8 mouse cellular contexts compared by ENCODE assay signal in genomic region chr8:124346852-124347523, GRCm38 (mm10).
DNase-seq lines count a peak whose midpoint lies in the region; ATAC-seq lines count a peak whose summit lies in the region.

No protein-coding gene starts in this region.

- intact Hi-C loops in heart, postnatal 14 days (cut with DNase I): loop anchor here (2.0 to 5.0 kb wide), 3 partner anchors 60 to 420 kb away; no protein-coding TSS in a partner anchor

- H3K9me3 ChIP-seq in embryonic facial prominence, embryonic 12.5 days: no peaks in the 10 kb centered on the region
- no peaks in the 10 kb centered on the region for H3K9me3 ChIP-seq in megakaryocyte, embryonic 14.5 days

- no peaks in the 10 kb centered on the region for H3K4me1 ChIP-seq in embryonic facial prominence, embryonic 12.5 days
- peaks cover 61% of the 10 kb centered on the region for H3K4me1 ChIP-seq in megakaryocyte, embryonic 14.5 days

- no peak overlapping the region for H3K9ac ChIP-seq in embryonic facial prominence, embryonic 12.5 days

- H3K4me3 ChIP-seq in embryonic facial prominence, embryonic 12.5 days: no peak overlapping the region
- peak overlapping the region; percentile 44 for H3K4me3 ChIP-seq in megakaryocyte, embryonic 14.5 days (replicated peaks)

- no peaks in the 10 kb centered on the region for H3K27me3 ChIP-seq in embryonic facial prominence, embryonic 12.5 days
- peaks cover 7% of the 10 kb centered on the region for H3K27me3 ChIP-seq in megakaryocyte, embryonic 14.5 days (replicated peaks)

- WGBS in embryonic facial prominence, embryonic 12.5 days: 32% methylated on average over 19 of the region's 19 CpGs

- ATAC-seq in embryonic facial prominence, embryonic 12.5 days (ENCODE audit: insufficient number of reproducible peaks, insufficient read depth, low FRiP score, low TSS enrichment): peak; percentile 57; the same call in 1 of the 2 replicates

- peaks cover 26% of the 10 kb centered on the region for H3K36me3 ChIP-seq in embryonic facial prominence, embryonic 12.5 days
- peaks cover 59% of the 10 kb centered on the region for H3K36me3 ChIP-seq in megakaryocyte, embryonic 14.5 days (replicated peaks; ENCODE audit: low read length)

- DNase-seq in gastrocnemius, adult 18-20 months (ENCODE audit: low spot score): peak; percentile 58
- DNase-seq in gastrocnemius, postnatal 25 days: no peak
- peak; percentile 49 for DNase-seq in adrenal gland, adult 2 months
- peak; percentile 76 to 81 for DNase-seq in heart, postnatal 14 days
- DNase-seq in layer of hippocampus, postnatal 14 days (ENCODE audit: low spot score in 2 of 2): peak; percentile 50 to 65
- DNase-seq in spleen, adult 12 weeks (ENCODE audit: low spot score): peak; percentile 45

- 0 out of 2 replicates have a peak overlapping the region, but pooled peaks have one; percentile 7 for H3K27ac ChIP-seq in embryonic facial prominence, embryonic 12.5 days

- 0 out of 2 replicates have a peak overlapping the region, but pooled peaks have one; percentile 2 for H3K4me2 ChIP-seq in embryonic facial prominence, embryonic 12.5 days (replicated peaks)
